Mouse (Mus musculus) MEL (cell line): ENCODE measurements around the gene Gskip.

Experiments
- CTCF ChIP-seq, 3 experiments: IDR thresholded peaks in 2 of 3; conservative IDR thresholded peaks in 1 of 3; 2 replicates each; pipeline ENCODE4 v1.5.1; 2011 to 2012; ENCODE audit warnings: low read length in 3 of 3, low read depth in 2 of 3, mild to moderate bottlenecking in 2 of 3, improper control_type of control experiment in 1 of 3, inconsistent platforms in 1 of 3, mixed read lengths in 1 of 3, moderate library complexity in 1 of 3; ENCODE audit not compliant: control insufficient read depth in 1 of 3, insufficient read depth in 1 of 3, poor library complexity in 1 of 3, severe bottlenecking in 1 of 3
- MXI1 ChIP-seq: IDR thresholded peaks from 2 replicates; pipeline ENCODE4 v1.6.1; 2011; ENCODE audit warnings: mild to moderate bottlenecking, low read depth, low read length, improper control_type of control experiment
- POLR2A ChIP-seq, 2 experiments: IDR thresholded peaks; 2 replicates each; pipeline ENCODE4 v1.6.1; 2011 to 2012; ENCODE audit warnings: low read length in 2 of 2, mild to moderate bottlenecking in 2 of 2, control low read depth in 1 of 2, improper control_type of control experiment in 1 of 2, low read depth in 1 of 2, moderate library complexity in 1 of 2; ENCODE audit not compliant: control insufficient read depth in 1 of 2, insufficient read depth in 1 of 2, poor library complexity in 1 of 2
- POLR2AphosphoS2 ChIP-seq: IDR thresholded peaks from 2 replicates; pipeline ENCODE4 v1.6.1; 2011; ENCODE audit warnings: low read length, improper control_type of control experiment
- TCF12 ChIP-seq: IDR thresholded peaks from 2 replicates; pipeline ENCODE4 v1.6.1; 2014; ENCODE audit warnings: low read depth, mild to moderate bottlenecking, inconsistent platforms, low read length, improper control_type of control experiment, moderate library complexity

- 0 out of 6 replicates have a peak, but pooled peaks of 1 of the 3 experiments have one; percentile 4 for TF ChIP-seq CTCF (IDR thresholded peaks at IDR 0.05 in 2 of 3, conservative IDR thresholded peaks at IDR 0.05 in 1 of 3; ENCODE audit: control insufficient read depth in 1 of 3, insufficient read depth in 1 of 3, low read depth in 2 of 3, low read length in 3 of 3, poor library complexity in 1 of 3, severe bottlenecking in 1 of 3)
- TF ChIP-seq MXI1: peak; percentile 83
- peak; percentile 13 to 76; a peak in 2 of 4 replicates for TF ChIP-seq POLR2A (IDR thresholded peaks at IDR 0.05; ENCODE audit: control insufficient read depth in 1 of 2, insufficient read depth in 1 of 2, low read depth in 1 of 2, low read length in 2 of 2, poor library complexity in 1 of 2)
- no peak for TF ChIP-seq POLR2AphosphoS2
- no peak for TF ChIP-seq TCF12
These were observed at the start of gene Gskip for GRCm38 (mm10) chr12:105683933-105684901.
